Mouse (Mus musculus) lung, postnatal 4 days (tissue): ENCODE results near the gene Midn.
A peak's percentile ranks its signal among the peaks of the same experiment; 100 is the strongest.

Source experiments
- DNase-seq, 2 experiments: peaks; one replicate each; pipeline ENCODE4 v3.0.0; 2021

Midn gene

GRCm38 (mm10) chr10:80130403-80131031 is 17.6 kb upstream of the Midn start:
- DNase-seq, result peak; percentile 27 to 58

- peak in 1 of 2 experiments; percentile 44 for DNase-seq
Measured at GRCm38 (mm10) chr10:80131316-80131951, 16.6 kb upstream of the Midn start.

GRCm38 (mm10) chr10:80131952-80132350 is 16.1 kb upstream of the Midn start:
- peak in 1 of 2 experiments; percentile 22 for DNase-seq

GRCm38 (mm10) chr10:80133226-80133849 is 14.7 kb upstream of the Midn start:
- peak in 1 of 2 experiments; percentile 48 for DNase-seq

- DNase-seq, result peak in 1 of 2 experiments; percentile 58
Measured at GRCm38 (mm10) chr10:80134421-80134820, 13.7 kb upstream of the Midn start.

- no peak for DNase-seq
Measured at GRCm38 (mm10) chr10:80135161-80135560, 12.9 kb upstream of the Midn start.

GRCm38 (mm10) chr10:80135641-80136040 is 12.4 kb upstream of the Midn start:
- DNase-seq, result no peak

- DNase-seq, result peak in 1 of 2 experiments; percentile 32
Measured at GRCm38 (mm10) chr10:80136179-80136951, 11.7 kb upstream of the Midn start.

- DNase-seq, result peak in 1 of 2 experiments; percentile 71
Measured at GRCm38 (mm10) chr10:80136952-80137625, 11.0 kb upstream of the Midn start.

GRCm38 (mm10) chr10:80137626-80138552 is 10.2 kb upstream of the Midn start:
- DNase-seq, result peak in 1 of 2 experiments; percentile 46

GRCm38 (mm10) chr10:80138553-80139438 is 9.3 kb upstream of the Midn start, which contains the start of gene Atp5d:
Gene Atp5d, plus strand, starts transcription at chr10:80138632.
- DNase-seq, result peak; percentile 67 to 78

- DNase-seq, result no peak
Measured at GRCm38 (mm10) chr10:80139439-80139775, 8.7 kb upstream of the Midn start.

- no peak for DNase-seq
Measured at GRCm38 (mm10) chr10:80139975-80140665, 8.0 kb upstream of the Midn start.

GRCm38 (mm10) chr10:80140666-80141035 is 7.4 kb upstream of the Midn start, which contains the start of gene Cbarp:
Gene Cbarp, minus strand, starts transcription at chr10:80140835.
- DNase-seq, result no peak

GRCm38 (mm10) chr10:80141243-80141642 is 6.8 kb upstream of the Midn start:
- DNase-seq, result peak; percentile 97 to 99

GRCm38 (mm10) chr10:80141786-80142529 is 6.1 kb upstream of the Midn start:
- DNase-seq, result peak; percentile 95 to 96

GRCm38 (mm10) chr10:80142530-80142925 is 5.5 kb upstream of the Midn start:
- DNase-seq, result no peak

GRCm38 (mm10) chr10:80143664-80144063 is 4.4 kb upstream of the Midn start:
- no peak for DNase-seq

- DNase-seq, result peak in 1 of 2 experiments; percentile 25
Measured at GRCm38 (mm10) chr10:80144159-80144558, 3.9 kb upstream of the Midn start.
